Mouse (Mus musculus) lung, postnatal 0 days (tissue): ENCODE data around the gene Ccdc86. TPM values are rescaled to one million over a fixed set of nuclear protein-coding genes. Genes with fewer than 3 reads are reported as not detected.

Source experiments
- ATAC-seq: fragments of 200-750 bp; cut with Nextera tagmentation; 2 replicates; pipeline ENCODE4 v1.8.0; 2017; ENCODE audit warnings: moderate library complexity
- DNase-seq: peaks from one replicate; pipeline ENCODE4 v3.0.0-alpha.2; 2016; ENCODE audit warnings: low spot score
- H3K27ac ChIP-seq: fragments of 300-500 bp; sonication (generic); 2 replicates; pipeline ENCODE4 v1.5.1; 2014; ENCODE audit warnings: antibody characterized with exemption, mild to moderate bottlenecking, low read length, mixed read lengths
- H3K27me3 ChIP-seq: fragments of 300-500 bp; sonication (generic); replicated peaks from 2 replicates; pipeline ENCODE4 v1.6.1; 2014; ENCODE audit warnings: low read length, mixed read lengths; ENCODE audit not compliant: insufficient read depth
- H3K36me3 ChIP-seq: fragments of 300-500 bp; sonication (generic); 2 replicates; pipeline ENCODE4 v1.6.1; 2014; ENCODE audit warnings: low read length, mixed read lengths; ENCODE audit not compliant: insufficient read depth
- H3K4me1 ChIP-seq: fragments of 300-500 bp; sonication (generic); 2 replicates; pipeline ENCODE4 v1.6.1; 2014; ENCODE audit warnings: antibody characterized with exemption, low read depth, low read length, mixed read lengths; ENCODE audit not compliant: insufficient read depth
- H3K4me2 ChIP-seq: fragments of 300-500 bp; sonication (generic); replicated peaks from 2 replicates; pipeline ENCODE4 v1.6.1; 2014; ENCODE audit warnings: low read depth, mild to moderate bottlenecking, low read length, moderate library complexity, mixed read lengths
- H3K4me3 ChIP-seq: fragments of 300-500 bp; sonication (generic); 2 replicates; pipeline ENCODE4 v1.5.1; 2014; ENCODE audit warnings: low read depth, low read length
- H3K9ac ChIP-seq: fragments of 300-500 bp; sonication (generic); replicated peaks from 2 replicates; pipeline ENCODE4 v1.6.1; 2014; ENCODE audit warnings: low read depth, mild to moderate bottlenecking
- H3K9me3 ChIP-seq: fragments of 300-500 bp; sonication (generic); 2 replicates; pipeline ENCODE4 v1.6.1; 2016; ENCODE audit warnings: low read length, mixed read lengths
- CTCF ChIP-seq: IDR thresholded peaks from 2 replicates; pipeline ENCODE4 v1.5.1; 2016; ENCODE audit warnings: antibody characterized with exemption, mild to moderate bottlenecking
- EP300 ChIP-seq: IDR thresholded peaks from 2 replicates; pipeline ENCODE4 v1.6.1; 2016; ENCODE audit warnings: antibody characterized with exemption, mild to moderate bottlenecking, control low read depth
- WGBS: fragments of 180-500 bp; shearing (Covaris S2); extraction: QIAGEN DNeasy Blood & Tissue Kit; methylation state at CpG from one replicate; pipeline ENCODE4 v1.1.7; 2014; 5-methylcytosine and 5-hydroxymethylcytosine counted together
- polyA plus RNA-seq: library from polyadenylated mRNA; unstranded; fragments of >200 nt; fragmentation: Nextera tagmentation; extraction: Ambion mirVana; gene quantifications from 2 replicates; pipeline ENCODE4 v1.2.1, GENCODE M21; 2015

Ccdc86 gene
- polyA plus RNA-seq, 1 experiment from 2014 or later = 13.5 TPM

DNA sequence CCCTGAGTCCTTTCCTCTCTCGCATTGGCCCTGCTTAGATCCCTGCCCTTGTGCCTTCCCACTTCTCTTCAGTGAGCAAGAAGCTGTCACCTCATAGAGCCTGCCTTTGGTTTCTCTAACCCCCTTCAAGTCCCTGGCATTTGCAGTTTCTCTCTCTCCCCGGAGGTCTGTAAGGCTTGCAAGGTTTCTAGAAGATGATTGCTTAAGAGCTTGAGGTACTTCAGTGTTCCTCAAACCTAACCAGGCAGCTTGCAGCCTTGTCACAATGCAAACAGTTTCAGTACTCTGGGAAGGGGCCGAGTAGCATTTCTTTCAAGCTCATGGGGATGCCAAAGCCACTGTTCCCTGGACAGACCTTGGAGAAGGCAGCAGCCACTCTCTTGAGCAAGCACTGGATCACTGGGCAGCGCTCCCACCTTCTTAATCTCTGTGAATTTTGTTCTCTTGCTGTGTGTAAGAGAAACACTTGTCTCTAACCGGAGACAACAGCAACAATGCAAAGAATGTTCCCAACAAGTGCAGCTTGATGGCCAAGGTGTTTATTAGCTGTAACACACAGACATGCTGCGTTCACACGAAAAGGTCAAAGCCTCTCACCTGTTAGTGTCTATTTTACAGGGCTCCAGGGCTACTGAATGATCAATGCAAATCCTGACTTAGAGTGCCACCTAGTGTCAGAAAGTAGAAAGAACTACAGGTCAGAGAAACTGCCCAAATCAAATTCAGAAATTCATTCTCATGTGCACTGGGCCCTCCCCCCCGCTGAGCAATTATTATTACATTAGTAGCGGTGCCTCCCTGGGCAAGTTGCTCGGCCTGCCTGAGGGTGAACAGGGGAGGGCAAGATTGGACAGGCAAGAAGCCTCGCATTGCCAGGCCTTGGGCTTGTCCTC is 10.3 kb upstream of the Ccdc86 start:
- DNase-seq (peak; percentile 87), ATAC-seq (peak; percentile 86)
- 18% methylated on average over 11 of the region's 11 CpGs for WGBS
- Histone ChIP-seq H3K9ac (no peak overlapping the region), H3K9me3 (no peaks in the 10 kb centered on the region), H3K4me2 (no peak overlapping the region), H3K4me1 (no peaks in the 10 kb centered on the region), H3K27me3 (no peaks in the 10 kb centered on the region), H3K27ac (no peak overlapping the region; the same call in 1 of the 2 replicates), H3K36me3 (no peaks in the 10 kb centered on the region), H3K4me3 (no peak overlapping the region)
- TF ChIP-seq EP300 (peak; percentile 60), CTCF (peak; percentile 87)

DNA sequence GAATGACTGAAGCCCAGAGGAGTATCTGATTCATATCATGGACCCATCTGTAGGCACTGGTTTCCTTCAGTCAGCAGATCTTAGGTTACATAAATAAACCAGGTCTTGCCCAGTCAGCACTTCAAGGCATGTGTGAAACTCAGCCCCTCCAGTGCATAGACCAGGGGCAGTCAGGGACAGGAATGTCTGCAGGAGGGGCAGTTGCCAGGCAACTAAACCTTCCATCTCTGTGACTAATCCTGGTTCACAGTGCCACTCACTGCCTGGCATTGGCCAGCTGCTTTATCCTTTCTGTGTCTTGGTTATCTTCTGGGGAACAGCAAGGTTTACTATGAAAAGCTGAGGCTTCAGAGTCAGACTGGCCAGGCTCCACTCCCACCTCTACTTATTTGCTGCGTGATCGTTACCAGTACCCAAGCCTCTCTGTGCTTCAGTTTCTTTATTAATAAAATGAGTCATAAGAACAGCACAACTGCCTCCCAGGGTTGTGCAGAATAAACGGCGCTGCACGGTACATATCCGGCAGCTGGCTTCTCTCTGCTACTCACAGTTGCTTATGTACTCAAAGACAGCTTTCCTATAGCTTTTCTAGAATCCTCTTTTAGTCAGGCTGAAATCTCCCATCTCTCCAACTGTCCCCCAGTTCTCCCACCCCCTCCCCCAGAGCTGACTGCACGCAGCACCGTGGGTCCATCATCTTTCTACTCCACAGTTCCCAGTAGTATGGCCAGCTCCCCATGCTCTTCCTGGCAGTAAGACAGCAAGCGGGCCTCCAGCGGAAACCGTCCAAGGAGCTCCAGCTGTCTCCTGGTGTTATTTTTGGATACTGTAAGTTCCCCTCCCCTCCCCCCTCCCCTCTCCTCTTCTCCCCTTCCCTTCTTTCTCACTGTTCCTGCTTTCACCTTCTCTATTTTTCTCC is 3.2 kb upstream of the Ccdc86 start:
- H3K4me3 ChIP-seq = no peak overlapping the region
- peaks cover 9% of the 10 kb centered on the region for H3K4me1 ChIP-seq
- no peak overlapping the region for H3K9ac ChIP-seq
- no peak overlapping the region for H3K4me2 ChIP-seq
- ATAC-seq (peak; percentile 40), DNase-seq (peak; percentile 57)
- H3K27ac ChIP-seq = peak overlapping the region; percentile 51
- no peaks in the 10 kb centered on the region for H3K36me3 ChIP-seq
- H3K9me3 ChIP-seq = no peaks in the 10 kb centered on the region
- WGBS = 42% methylated on average over 11 of the region's 11 CpGs
- TF ChIP-seq EP300 = no peak
- no peak for TF ChIP-seq CTCF
- H3K27me3 ChIP-seq = no peaks in the 10 kb centered on the region

DNA sequence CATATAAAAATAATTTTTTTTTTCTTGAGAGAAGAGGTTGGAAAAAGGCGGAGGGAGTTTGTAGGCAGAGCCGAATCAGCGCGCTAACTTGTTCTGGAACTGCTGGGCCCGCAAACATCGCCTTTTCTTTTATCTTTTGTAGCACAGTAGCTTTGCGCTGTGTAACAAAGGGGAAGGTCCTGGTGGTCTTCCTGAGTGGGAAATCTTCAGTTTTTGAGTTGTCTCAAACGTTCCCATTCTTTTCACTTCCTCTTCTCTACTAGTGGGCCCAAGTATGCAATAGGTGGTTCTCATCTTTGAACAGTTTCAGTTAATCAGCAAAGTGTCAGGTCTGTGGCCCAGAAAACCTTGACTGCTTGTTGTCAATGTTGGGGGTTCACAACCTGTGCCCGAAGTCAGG is 492 bp upstream of the Ccdc86 start:
- peak overlapping the region; percentile 84 for H3K4me2 ChIP-seq
- no peak overlapping the region; the same call in 1 of the 2 replicates for H3K27ac ChIP-seq
- H3K9ac ChIP-seq = no peak overlapping the region; the same call in 1 of the 2 replicates
- H3K4me3 ChIP-seq = peak overlapping the region; percentile 60
- no peak for DNase-seq
- H3K27me3 ChIP-seq = no peaks in the 10 kb centered on the region
- 30% methylated on average over 9 of the region's 9 CpGs for WGBS
- no peaks in the 10 kb centered on the region for H3K9me3 ChIP-seq
- peaks cover 9% of the 10 kb centered on the region for H3K4me1 ChIP-seq
- no peak for ATAC-seq
- TF ChIP-seq EP300 = no peak
- H3K36me3 ChIP-seq = peaks cover 5% of the 10 kb centered on the region; the same call in 1 of the 2 replicates

DNA sequence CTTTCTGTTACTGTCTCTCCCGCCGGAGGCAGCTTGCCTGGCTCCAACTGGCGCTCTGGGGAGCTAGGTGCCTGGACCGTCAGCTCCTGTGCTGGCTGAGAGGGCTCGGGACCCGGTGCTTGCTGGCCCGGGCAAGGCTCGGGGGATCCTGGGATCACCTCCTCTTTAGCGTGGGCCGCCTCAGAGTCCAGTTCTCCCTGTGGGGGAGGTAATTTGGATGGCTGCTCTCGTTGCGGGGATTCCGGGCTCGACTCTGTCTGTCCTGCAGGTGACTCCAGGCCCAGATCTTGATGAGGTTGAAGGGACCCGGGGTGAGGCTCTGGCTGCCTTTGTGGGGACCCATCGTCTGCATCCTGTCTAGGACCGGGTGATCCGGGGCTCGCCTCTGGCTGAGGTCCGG is 650 bp downstream of the Ccdc86 start:
- Histone ChIP-seq H3K4me2 (peak overlapping the region; percentile 84), H3K4me1 (peaks cover 9% of the 10 kb centered on the region), H3K27ac (peak overlapping the region; percentile 35; the same call in 1 of the 2 replicates), H3K36me3 (peaks cover 5% of the 10 kb centered on the region; the same call in 1 of the 2 replicates), H3K9ac (peak overlapping the region; percentile 72), H3K9me3 (no peaks in the 10 kb centered on the region), H3K27me3 (no peaks in the 10 kb centered on the region), H3K4me3 (peak overlapping the region; percentile 60)
- DNase-seq = no peak
- no peak for TF ChIP-seq EP300
- TF ChIP-seq CTCF = no peak
- WGBS = under 1% methylated on average over 20 of the region's 20 CpGs
- no peak for ATAC-seq

DNA sequence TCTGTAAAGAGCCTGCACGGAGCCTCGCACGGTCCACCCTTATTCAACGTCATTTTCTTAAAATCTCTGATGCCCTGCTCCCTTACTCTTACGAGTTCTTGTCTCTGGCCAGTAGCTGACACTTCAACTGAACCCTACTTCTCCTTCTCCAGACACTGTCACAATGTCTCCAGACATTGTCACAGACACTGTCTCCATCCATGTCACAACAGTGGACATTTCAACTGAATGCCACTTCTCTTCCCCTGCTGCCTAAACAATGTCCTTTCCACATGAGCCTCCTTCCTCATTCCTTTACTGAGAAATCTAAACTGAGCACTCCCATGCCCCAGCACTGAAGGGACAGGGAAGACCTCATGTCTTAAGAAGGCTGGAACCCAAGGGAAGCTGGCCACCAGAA is 1.8 kb downstream of the Ccdc86 start:
- Histone ChIP-seq H3K4me2 (peak overlapping the region; percentile 84), H3K36me3 (peaks cover 12% of the 10 kb centered on the region; the same call in 1 of the 2 replicates), H3K4me3 (peak overlapping the region; percentile 60; the same call in 1 of the 2 replicates), H3K27ac (no peak overlapping the region), H3K9ac (0 out of 2 replicates have a peak overlapping the region, but pooled peaks have one; percentile 72), H3K9me3 (no peaks in the 10 kb centered on the region), H3K4me1 (peaks cover 9% of the 10 kb centered on the region), H3K27me3 (no peaks in the 10 kb centered on the region)
- 85% methylated on average over 5 of the region's 5 CpGs for WGBS
- no peak for ATAC-seq
- TF ChIP-seq EP300 = no peak
- TF ChIP-seq CTCF = no peak
- peak; percentile 34 for DNase-seq

DNA sequence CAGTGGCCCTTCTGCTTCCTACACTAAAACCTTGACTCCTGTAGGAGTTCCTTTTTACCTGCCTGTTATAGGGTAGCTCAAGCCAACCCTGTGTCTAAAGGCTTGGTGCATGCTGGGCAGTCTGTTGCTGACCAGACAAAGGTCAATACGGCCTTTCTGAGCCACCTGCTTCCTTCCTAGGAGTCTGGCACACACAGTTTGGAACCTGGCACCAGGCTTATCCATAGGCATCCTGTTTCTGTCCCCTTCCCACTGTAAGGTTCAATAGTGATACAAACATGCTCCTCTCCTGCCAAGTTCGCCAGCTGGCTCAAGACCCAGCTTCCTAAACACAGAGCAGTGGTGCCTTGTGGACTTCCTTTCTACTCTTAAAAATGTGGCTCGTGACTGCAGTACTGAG is 2.6 kb downstream of the Ccdc86 start:
- Histone ChIP-seq H3K9ac (no peak overlapping the region), H3K27ac (no peak overlapping the region), H3K36me3 (peaks cover 15% of the 10 kb centered on the region; the same call in 1 of the 2 replicates), H3K4me3 (no peak overlapping the region), H3K9me3 (no peaks in the 10 kb centered on the region), H3K27me3 (no peaks in the 10 kb centered on the region), H3K4me1 (peaks cover 9% of the 10 kb centered on the region), H3K4me2 (no peak overlapping the region)
- TF ChIP-seq CTCF (no peak), EP300 (no peak)
- 67% methylated on average over 3 of the region's 3 CpGs for WGBS
- DNase-seq (no peak), ATAC-seq (no peak)
